Mouse (Mus musculus) lung, adult 2 months (tissue): ENCODE measurements around the gene Duox1.

Experiments
- CTCF ChIP-seq: fragments of 200-500 bp; IDR thresholded peaks from 2 replicates; pipeline ENCODE4 v1.5.1; 2011; ENCODE audit warnings: mild to moderate bottlenecking, low read length, control low read depth; ENCODE audit not compliant: insufficient read depth
- POLR2A ChIP-seq: fragments of 200-500 bp; IDR thresholded peaks from 2 replicates; pipeline ENCODE4 v1.6.1; 2011; ENCODE audit warnings: low read depth, mild to moderate bottlenecking, control low read depth, low read length, borderline replicate concordance; ENCODE audit errors: extremely low read depth

- TF ChIP-seq CTCF (no peak), POLR2A (no peak)
Measured at GRCm38 (mm10) chr2:122360310-122360709, 44.8 kb downstream of the Duox1 start.
